18 mouse cellular contexts compared by ENCODE assay signal in genomic region chr4:132563261-132563660, GRCm38 (mm10). TPM values are rescaled to one million over a fixed set of nuclear protein-coding genes. Genes with fewer than 3 reads are reported as not detected.
DNase-seq lines count a peak whose midpoint lies in the region; ATAC-seq and TF ChIP-seq lines count a peak whose summit lies in the region.
"Had no signal": no experiment of that assay in that cellular context is flagged by ENCODE, and none has a peak within 500 bp of the region (broad histone marks: within the 10 kb centered on the region; RNA-seq: fewer than 3 reads in every experiment).

No protein-coding gene starts in this region.

- no peaks in the 10 kb centered on the region for H3K27me3 ChIP-seq in neural tube, embryonic 15.5 days (replicated peaks)
- H3K27me3 ChIP-seq in heart, embryonic 11.5 days (ENCODE audit: control insufficient read depth, insufficient read depth, low read length): no peaks in the 10 kb centered on the region
- H3K27me3 ChIP-seq: CH12.LX; embryonic facial prominence, embryonic 13.5 days; heart, embryonic 12.5 days; limb, embryonic 15.5 days; midbrain, embryonic 12.5 days had no signal

- ATAC-seq in hematopoietic stem cell, adult 5-6 weeks (replicated peaks in 1 of 2; ENCODE audit: insufficient read depth in 1 of 2, low FRiP score in 2 of 2, low TSS enrichment in 1 of 2, low read depth in 1 of 2, poor library complexity in 2 of 2, severe bottlenecking in 2 of 2): peak; percentile 23 to 27; a peak in 3 of 4 replicates
- ATAC-seq in neural tube, embryonic 15.5 days (ENCODE audit: low FRiP score): no peak
- no peak for ATAC-seq in heart, embryonic 11.5 days (replicated peaks; ENCODE audit: insufficient number of reproducible peaks, low FRiP score, low TSS enrichment)

- no peaks in the 10 kb centered on the region for H3K9me3 ChIP-seq in neural tube, embryonic 15.5 days (replicated peaks)
- no peaks in the 10 kb centered on the region for H3K9me3 ChIP-seq in heart, embryonic 11.5 days (replicated peaks; ENCODE audit: control insufficient read depth, low read length)
- H3K9me3 ChIP-seq: embryonic facial prominence, embryonic 13.5 days; forebrain, embryonic 10.5 days; heart, embryonic 12.5 days; hindbrain, embryonic 10.5 days; limb, embryonic 15.5 days; midbrain, embryonic 12.5 days had no signal

- TF ChIP-seq CTCF in gastrocnemius, adult 2 months (IDR thresholded peaks at IDR 0.05): no peak

- intact Hi-C loops in gastrocnemius, adult 2 months (cut with DNase I): no loop called here
- intact Hi-C loops in gastrocnemius, postnatal 36 days (cut with DNase I): no loop called here
- intact Hi-C loops in left cerebral cortex, postnatal 14 days (cut with DNase I): no loop called here

- no peak overlapping the region for H3K27ac ChIP-seq in gastrocnemius, adult 2 months
- H3K27ac ChIP-seq in neural tube, embryonic 15.5 days (replicated peaks): no peak overlapping the region
- no peak overlapping the region for H3K27ac ChIP-seq in heart, embryonic 11.5 days (ENCODE audit: low read depth, low read length)
- H3K27ac ChIP-seq: embryonic facial prominence, embryonic 13.5 days; forebrain, embryonic 10.5 days; hindbrain, embryonic 10.5 days; limb, embryonic 15.5 days; midbrain, embryonic 12.5 days had no signal

- H3K4me2 ChIP-seq in neural tube, embryonic 15.5 days: no peak overlapping the region
- H3K4me2 ChIP-seq in heart, embryonic 11.5 days: no peak overlapping the region
- H3K4me2 ChIP-seq: embryonic facial prominence, embryonic 13.5 days; limb, embryonic 15.5 days; midbrain, embryonic 12.5 days had no signal

- H3K36me3 ChIP-seq in neural tube, embryonic 15.5 days: no peaks in the 10 kb centered on the region
- H3K36me3 ChIP-seq in heart, embryonic 11.5 days (ENCODE audit: control insufficient read depth, insufficient read depth, low read length): no peaks in the 10 kb centered on the region
- H3K36me3 ChIP-seq: embryonic facial prominence, embryonic 13.5 days; forebrain, embryonic 10.5 days; heart, embryonic 12.5 days; hindbrain, embryonic 10.5 days; limb, embryonic 15.5 days; midbrain, embryonic 12.5 days had no signal

- 80% methylated on average over 3 of the region's 3 CpGs for WGBS in neural tube, embryonic 15.5 days
- WGBS in heart, embryonic 11.5 days (ENCODE audit: insufficient replicate concordance): 71% methylated on average over 3 of the region's 3 CpGs

- DNase-seq in gastrocnemius, adult 2 months: no peak
- no peak for DNase-seq in gastrocnemius, postnatal 36 days
- peak; percentile 57 for DNase-seq in 416B (ENCODE audit: low read depth)
- peak; percentile 36 for DNase-seq in lung, postnatal 36 days
- no peak for DNase-seq in left cerebral cortex, postnatal 14 days (ENCODE audit: low spot score in 2 of 2)
- DNase-seq: cerebellum, adult 9-10 months; right cerebral cortex, postnatal 25 days; thymus, postnatal 4 days had no signal

- H3K9ac ChIP-seq in neural tube, embryonic 15.5 days (replicated peaks): no peak overlapping the region
- no peak overlapping the region for H3K9ac ChIP-seq in heart, embryonic 11.5 days (ENCODE audit: low read depth, low read length)
- H3K9ac ChIP-seq: embryonic facial prominence, embryonic 13.5 days; heart, embryonic 12.5 days; limb, embryonic 15.5 days; midbrain, embryonic 12.5 days had no signal

- peak overlapping the region; percentile 22 for H3K4me3 ChIP-seq in gastrocnemius, adult 2 months
- H3K4me3 ChIP-seq in neural tube, embryonic 15.5 days (replicated peaks): no peak overlapping the region
- no peak overlapping the region for H3K4me3 ChIP-seq in heart, embryonic 11.5 days (ENCODE audit: low read depth, low read length)
- H3K4me3 ChIP-seq: embryonic facial prominence, embryonic 13.5 days; forebrain, embryonic 10.5 days; heart, embryonic 12.5 days; hindbrain, embryonic 10.5 days; limb, embryonic 15.5 days; midbrain, embryonic 12.5 days had no signal

- no peaks in the 10 kb centered on the region for H3K4me1 ChIP-seq in neural tube, embryonic 15.5 days
- H3K4me1 ChIP-seq in heart, embryonic 11.5 days (ENCODE audit: control insufficient read depth, insufficient read depth, low read length): peaks cover 5% of the 10 kb centered on the region; the same call in 1 of the 2 replicates
- H3K4me1 ChIP-seq: embryonic facial prominence, embryonic 13.5 days; midbrain, embryonic 12.5 days had no signal

RNA-seq across cellular contexts. Expression of gene Ptafr, which starts 0.6 kb away (rescaled TPM):
- total RNA-seq in gastrocnemius, adult 2 months (2021): under 1 TPM; 0.56 to 0.98 TPM
- 1 to 10 TPM in 1 of 2 experiments, under 1 TPM in 1; 0.64 to 1.0 TPM for total RNA-seq in gastrocnemius, postnatal 36 days (2021)
- 7.7 and 16.6 TPM in 2 replicates for total RNA-seq in hematopoietic stem cell, adult 5-6 weeks (2017)
- 0.65 and 1.2 TPM in 2 replicates for polyA plus RNA-seq in neural tube, embryonic 15.5 days (2015; fragmentation: Nextera tagmentation; extraction: Ambion mirVana)
- total RNA-seq in left cerebral cortex, postnatal 14 days (2021): 1 to 10 TPM; 1.4 to 1.6 TPM
- polyA plus RNA-seq in heart, embryonic 11.5 days (2014; fragmentation: Nextera tagmentation; extraction: Ambion mirVana): 0.23 and 0.40 TPM in 2 replicates

RNA-seq across cellular contexts. Expression of gene Dnajc8, which starts 27.9 kb away (rescaled TPM):
- total RNA-seq in gastrocnemius, adult 2 months (2021): 10 to 100 TPM; 47.2 to 59.3 TPM
- 10 to 100 TPM; 40.0 to 47.4 TPM for total RNA-seq in gastrocnemius, postnatal 36 days (2021)
- total RNA-seq in hematopoietic stem cell, adult 5-6 weeks (2017): 354 and 422 TPM in 2 replicates
- polyA plus RNA-seq in neural tube, embryonic 15.5 days (2015; fragmentation: Nextera tagmentation; extraction: Ambion mirVana): 135 and 146 TPM in 2 replicates
- 10 to 100 TPM; 76.0 to 79.0 TPM for total RNA-seq in left cerebral cortex, postnatal 14 days (2021)
- polyA plus RNA-seq in heart, embryonic 11.5 days (2014; fragmentation: Nextera tagmentation; extraction: Ambion mirVana): 157 and 162 TPM in 2 replicates

RNA-seq across cellular contexts. Expression of gene Atpif1, which starts 29.8 kb away (rescaled TPM):
- 10 to 100 TPM; 41.0 to 60.0 TPM for total RNA-seq in gastrocnemius, adult 2 months (2021)
- total RNA-seq in gastrocnemius, postnatal 36 days (2021): 10 to 100 TPM; 49.5 to 51.2 TPM
- 937 and 1,217 TPM in 2 replicates for total RNA-seq in hematopoietic stem cell, adult 5-6 weeks (2017)
- 1,367 and 1,513 TPM in 2 replicates for polyA plus RNA-seq in neural tube, embryonic 15.5 days (2015; fragmentation: Nextera tagmentation; extraction: Ambion mirVana)
- total RNA-seq in left cerebral cortex, postnatal 14 days (2021): 100 to 1,000 TPM; 629 to 641 TPM
- polyA plus RNA-seq in heart, embryonic 11.5 days (2014; fragmentation: Nextera tagmentation; extraction: Ambion mirVana): 1,210 and 1,262 TPM in 2 replicates

RNA-seq across cellular contexts. Expression of gene Sesn2, which starts 53.0 kb away (rescaled TPM):
- total RNA-seq in gastrocnemius, adult 2 months (2021): 1 to 10 TPM; 1.5 to 2.1 TPM
- 1 to 10 TPM; 2.1 to 2.7 TPM for total RNA-seq in gastrocnemius, postnatal 36 days (2021)
- total RNA-seq in hematopoietic stem cell, adult 5-6 weeks (2017): 3.9 and 4.0 TPM in 2 replicates
- polyA plus RNA-seq in neural tube, embryonic 15.5 days (2015; fragmentation: Nextera tagmentation; extraction: Ambion mirVana): 11.9 and 14.2 TPM in 2 replicates
- total RNA-seq in left cerebral cortex, postnatal 14 days (2021): 10 to 100 TPM; 10.8 to 12.2 TPM
- polyA plus RNA-seq in heart, embryonic 11.5 days (2014; fragmentation: Nextera tagmentation; extraction: Ambion mirVana): 4.1 and 6.2 TPM in 2 replicates

Comparison
In these comparisons a context has a peak if more than half of its experiments do, and no peak if none do; other contexts are left out.
1. DNase-seq: peak in 416B (single experiment) and lung, postnatal 36 days (single experiment); none in gastrocnemius, adult 2 months (single experiment), gastrocnemius, postnatal 36 days (0 of 2) and left cerebral cortex, postnatal 14 days (0 of 2).
2. ATAC-seq: peak in hematopoietic stem cell, adult 5-6 weeks (2 of 2); none in neural tube, embryonic 15.5 days (single experiment) and heart, embryonic 11.5 days (single experiment).
3. RNA of gene Atpif1, which starts 29.8 kb away (total RNA-seq): 937 to 1,217 TPM in hematopoietic stem cell, adult 5-6 weeks and 629 to 641 TPM in left cerebral cortex, postnatal 14 days; 41.0 to 60.0 TPM in gastrocnemius, adult 2 months and 49.5 to 51.2 TPM in gastrocnemius, postnatal 36 days; every median in the first group is over 10 times any median in the second.